Mouse (Mus musculus) CH12.LX (cell line): Measurements from ENCODE around the gene Dek. TPM values are rescaled to one million over a fixed set of nuclear protein-coding genes. Genes with fewer than 3 reads are reported as not detected.

Experiments used
- DNase-seq: peaks from one replicate; pipeline ENCODE4 v3.0.0-alpha.2; 2013; ENCODE audit errors: extremely low read depth
- H3K27ac ChIP-seq: 2 replicates; pipeline ENCODE4 v1.5.1; 2012; ENCODE audit warnings: low read depth, mild to moderate bottlenecking, control low read depth, moderate library complexity; ENCODE audit not compliant: insufficient read depth
- H3K27me3 ChIP-seq: replicated peaks from 2 replicates; pipeline ENCODE3; 2012; ENCODE audit warnings: inconsistent platforms
- H3K36me3 ChIP-seq, 2 experiments: replicated peaks in 1 of 2; 2 replicates each; pipeline versions ENCODE3 to v1.6.1; 2012; ENCODE audit warnings: inconsistent platforms in 1 of 2, low read length in 1 of 2, mild to moderate bottlenecking in 1 of 2, mixed read lengths in 1 of 2, moderate library complexity in 1 of 2; ENCODE audit not compliant: control insufficient read depth in 1 of 2, insufficient read depth in 1 of 2
- H3K4me1 ChIP-seq, 2 experiments: 2 replicates each; pipeline ENCODE4 v1.6.1; 2012; ENCODE audit warnings: inconsistent platforms in 1 of 2, moderate library complexity in 1 of 2; ENCODE audit not compliant: insufficient read depth in 2 of 2, control insufficient read depth in 1 of 2
- H3K4me2 ChIP-seq: 2 replicates; pipeline ENCODE4 v1.6.1; 2012; ENCODE audit warnings: low read depth, mild to moderate bottlenecking, control low read depth; ENCODE audit not compliant: poor library complexity, insufficient read depth, severe bottlenecking
- H3K4me3 ChIP-seq, 3 experiments: fragments of 150-350 bp in 1 of 3; sonication (generic) in 1 of 3; replicated peaks in 1 of 3; 2 replicates each; pipeline versions ENCODE3 to v1.5.1; 2011 to 2012; ENCODE audit warnings: low read depth in 2 of 3, low read length in 2 of 3, mild to moderate bottlenecking in 2 of 3, moderate library complexity in 2 of 3, control low read depth in 1 of 3, improper control_type of control experiment in 1 of 3, inconsistent platforms in 1 of 3, mixed read lengths in 1 of 3; ENCODE audit not compliant: poor library complexity in 1 of 3
- H3K79me2 ChIP-seq: replicated peaks from 2 replicates; pipeline ENCODE4 v1.6.1; 2012; ENCODE audit warnings: mild to moderate bottlenecking, moderate library complexity; ENCODE audit not compliant: control insufficient read depth, poor library complexity, insufficient read depth, severe bottlenecking; ENCODE audit errors: extremely low read depth
- H3K9ac ChIP-seq: 2 replicates; pipeline ENCODE4 v1.6.1; 2012; ENCODE audit warnings: low read depth, mild to moderate bottlenecking, control low read depth, moderate library complexity; ENCODE audit not compliant: insufficient read depth
- H3K9me3 ChIP-seq: replicated peaks from 2 replicates; pipeline ENCODE3; 2012; ENCODE audit warnings: low read length, inconsistent platforms, mixed read lengths
- BHLHE40 ChIP-seq: IDR thresholded peaks from 2 replicates; pipeline ENCODE4 v1.6.1; 2011; ENCODE audit warnings: mild to moderate bottlenecking, low read depth, low read length, improper control_type of control experiment
- CHD2 ChIP-seq: IDR thresholded peaks from 2 replicates; pipeline ENCODE4 v1.6.1; 2011; ENCODE audit warnings: low read length, improper control_type of control experiment
- CTCF ChIP-seq, 2 experiments: IDR thresholded peaks in 1 of 2; conservative IDR thresholded peaks in 1 of 2; 2 replicates each; pipeline ENCODE4 v1.5.1; 2011 to 2012; ENCODE audit warnings: low read depth in 2 of 2, low read length in 2 of 2, improper control_type of control experiment in 1 of 2, inconsistent platforms in 1 of 2, mild to moderate bottlenecking in 1 of 2, moderate library complexity in 1 of 2
- E2F4 ChIP-seq: IDR thresholded peaks from 2 replicates; pipeline ENCODE4 v1.6.1; 2011; ENCODE audit warnings: low read depth, low read length, improper control_type of control experiment; ENCODE audit not compliant: insufficient replicate concordance
- GABPA ChIP-seq: IDR thresholded peaks from 2 replicates; pipeline ENCODE4 v1.6.1; 2012; ENCODE audit warnings: low read depth, low read length, improper control_type of control experiment, inconsistent platforms; ENCODE audit not compliant: insufficient replicate concordance
- MAZ ChIP-seq: IDR thresholded peaks from 2 replicates; pipeline ENCODE4 v1.6.1; 2012; ENCODE audit warnings: low read depth, mild to moderate bottlenecking, inconsistent platforms, low read length, improper control_type of control experiment, moderate library complexity
- NRF1 ChIP-seq: IDR thresholded peaks from 2 replicates; pipeline ENCODE4 v1.6.1; 2014; ENCODE audit warnings: low read depth, mild to moderate bottlenecking, inconsistent platforms, low read length, improper control_type of control experiment, moderate library complexity
- RAD21 ChIP-seq: IDR thresholded peaks from 2 replicates; pipeline ENCODE4 v1.6.1; 2011; ENCODE audit warnings: low read depth, mild to moderate bottlenecking, low read length, improper control_type of control experiment, moderate library complexity
- RCOR1 ChIP-seq: conservative IDR thresholded peaks from 2 replicates; pipeline ENCODE4 v1.6.1; 2012; ENCODE audit warnings: low read depth, mild to moderate bottlenecking, inconsistent platforms, low read length, improper control_type of control experiment
- SIN3A ChIP-seq: IDR thresholded peaks from 2 replicates; pipeline ENCODE4 v1.6.1; 2012; ENCODE audit warnings: low read length, improper control_type of control experiment, inconsistent platforms
- SMC3 ChIP-seq: IDR thresholded peaks from 2 replicates; pipeline ENCODE4 v1.6.1; 2011; ENCODE audit warnings: low read depth, low read length, improper control_type of control experiment
- dilution Hi-C: fragments of 300-500 bp; cut with MboI; formaldehyde crosslinking; loops from 2 replicates; pipeline ENCODE4 v1.14.3; 2020; ENCODE audit warnings: low sequenced_read_pairs; ENCODE audit not compliant: extremely low pct_unique_long_range_greater_than_20kb, extremely low pct_ligation_motif_present
- in situ Hi-C: fragments of 300-500 bp; cut with MboI; formaldehyde crosslinking; loops from 3 replicates; pipeline ENCODE4 v1.14.3; 2019; ENCODE audit warnings: low sequenced_read_pairs, low pct_ligation_motif_present, low pct_unique_long_range_greater_than_20kb, mixed read lengths
- polyA plus RNA-seq: library from polyadenylated mRNA; unstranded; fragments of >175 nt; gene quantifications from 2 replicates; pipeline ENCODE4 v1.2.1, GENCODE M21; 2012; ENCODE audit warnings: low read depth; ENCODE audit not compliant: insufficient read length
- total RNA-seq, 2 experiments: library from RNA; depleted of rRNA; stranded (reverse); fragments of 300-350 nt in 1 of 2; fragments of >200 nt in 1 of 2; gene quantifications; 2 replicates each; pipeline ENCODE4 v1.2.3; 2012 to 2014

The Dek gene
- total and polyA plus RNA-seq, 3 experiments, result 28.8 to 228 (median 196) TPM

DNA sequence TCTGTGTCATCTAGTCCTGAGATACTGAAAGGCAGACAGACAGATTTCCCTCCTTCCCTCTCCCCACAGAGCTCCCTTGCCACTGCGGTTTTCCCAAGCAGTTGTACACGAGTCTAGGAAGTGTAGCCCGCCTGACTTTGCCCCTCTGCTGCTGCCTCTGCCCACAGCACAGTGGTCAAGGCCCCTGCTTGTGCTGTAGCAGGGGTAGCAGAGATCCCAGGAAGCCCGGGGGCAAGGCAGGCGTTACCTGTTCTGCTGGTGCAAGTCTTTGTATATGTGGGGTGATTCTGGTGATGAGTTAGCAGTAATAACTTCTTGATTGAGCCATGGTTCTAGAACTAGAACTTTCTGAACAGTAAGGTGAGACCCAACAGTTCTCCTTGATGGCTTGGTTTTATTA, 29.8 kb downstream of the Dek start:
- Histone ChIP-seq H3K4me3 (no peak overlapping the region), H3K9ac (no peak overlapping the region), H3K4me2 (no peak overlapping the region), H3K9me3 (no peaks in the 10 kb centered on the region), H3K27ac (no peak overlapping the region), H3K36me3 (peaks cover 5 to 89% of the 10 kb centered on the region in 2 experiments), H3K4me1 (no peaks in the 10 kb centered on the region), H3K27me3 (no peaks in the 10 kb centered on the region), H3K79me2 (no peaks in the 10 kb centered on the region)
- no peak for DNase-seq
- in situ Hi-C loops (no loop called here), dilution Hi-C loops (no loop called here)
- TF ChIP-seq RCOR1 (no peak), CHD2 (no peak), SIN3A (no peak), NRF1 (no peak), MAZ (no peak), E2F4 (no peak)

DNA sequence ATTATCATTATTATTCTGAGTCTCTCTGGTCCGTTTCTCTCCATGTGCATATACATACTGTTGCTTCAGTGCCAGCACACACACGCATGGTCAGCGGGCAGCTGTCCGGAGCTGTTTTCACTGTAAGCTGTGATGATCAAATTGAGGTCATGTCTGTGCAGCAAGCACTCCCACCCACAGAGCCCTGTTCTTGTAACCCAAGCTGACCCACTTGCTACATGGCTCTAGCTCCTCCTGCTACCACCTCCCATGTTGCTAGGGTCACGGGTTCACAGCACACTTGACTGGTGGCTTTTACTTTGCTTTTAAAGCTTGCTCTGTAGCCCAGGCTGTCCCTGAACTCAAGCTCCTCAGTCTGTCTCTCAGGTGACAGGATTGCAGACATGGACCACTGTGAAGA, 33.5 kb downstream of the Dek start:
- in situ Hi-C loops, result no loop called here
- DNase-seq, result no peak
- no peak for TF ChIP-seq MAZ
- TF ChIP-seq SMC3, result no peak
- no peak for TF ChIP-seq CTCF (conservative IDR thresholded peaks at IDR 0.05 in 1 of 2, IDR thresholded peaks at IDR 0.05 in 1 of 2; ENCODE audit: low read depth in 2 of 2, low read length in 2 of 2)
- no peak for TF ChIP-seq BHLHE40
- no peak for TF ChIP-seq CHD2
- no peak for TF ChIP-seq RAD21

DNA sequence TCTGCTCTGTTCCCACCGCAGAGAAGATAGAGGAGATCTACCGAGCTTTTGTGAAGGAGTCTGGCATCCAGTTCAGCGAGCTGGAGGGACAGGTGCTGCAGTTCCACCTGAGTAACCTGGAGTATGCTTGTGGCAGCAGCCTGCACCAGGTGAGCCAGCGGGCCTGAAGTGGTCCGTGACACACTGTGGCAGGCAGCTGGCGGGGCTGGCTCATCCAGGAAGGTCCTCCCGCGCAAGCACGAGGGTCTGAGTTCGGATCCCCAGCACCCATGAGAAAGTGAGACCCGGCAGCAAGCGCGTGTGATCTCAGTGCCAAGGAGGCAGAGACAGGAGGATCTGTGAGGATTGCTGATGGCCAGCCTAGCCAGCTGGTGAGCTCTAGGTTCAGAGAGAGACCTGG, 34.1 kb downstream of the Dek start:
- Histone ChIP-seq H3K9me3 (no peaks in the 10 kb centered on the region), H3K4me3 (no peak overlapping the region), H3K27me3 (no peaks in the 10 kb centered on the region), H3K9ac (no peak overlapping the region), H3K79me2 (no peaks in the 10 kb centered on the region), H3K4me2 (no peak overlapping the region), H3K36me3 (peaks cover 2 to 81% of the 10 kb centered on the region in 2 experiments), H3K4me1 (no peaks in the 10 kb centered on the region), H3K27ac (no peak overlapping the region)
- dilution Hi-C loops (no loop called here), in situ Hi-C loops (no loop called here)
- no peak for TF ChIP-seq GABPA
- no peak for DNase-seq

More for the DNA sequence above, 33.5 kb downstream of the Dek start:
- dilution Hi-C loops, result no loop called here
- Histone ChIP-seq H3K4me2 (no peak overlapping the region), H3K27me3 (no peaks in the 10 kb centered on the region), H3K4me1 (no peaks in the 10 kb centered on the region), H3K4me3 (no peak overlapping the region), H3K79me2 (no peaks in the 10 kb centered on the region), H3K27ac (no peak overlapping the region), H3K9ac (no peak overlapping the region), H3K36me3 (peaks cover under 1 to 81% of the 10 kb centered on the region in 2 experiments), H3K9me3 (no peaks in the 10 kb centered on the region)
